Mouse (Mus musculus) spleen, adult 2 months (tissue): ENCODE data around the gene Cfap97d1. TPM values are rescaled to one million over a fixed set of nuclear protein-coding genes. Genes with fewer than 3 reads are reported as not detected.

Experiments used
- DNase-seq, 2 experiments: peaks; one replicate each; pipeline versions ENCODE4 v3.0.0 to v3.0.0-alpha.2; 2012 to 2021; ENCODE audit warnings: low spot score in 2 of 2, low read depth in 1 of 2
- H3K27ac ChIP-seq: fragments of 200-500 bp; 2 replicates; pipeline ENCODE4 v1.5.1; 2012; ENCODE audit warnings: low read length, inconsistent platforms; ENCODE audit not compliant: insufficient read depth
- H3K27me3 ChIP-seq: fragments of 200-500 bp; 2 replicates; pipeline ENCODE4 v1.6.1; 2012; ENCODE audit warnings: mild to moderate bottlenecking, moderate library complexity, low read length, inconsistent platforms; ENCODE audit not compliant: control insufficient read depth, insufficient read depth
- H3K36me3 ChIP-seq: fragments of 200-500 bp; 2 replicates; pipeline ENCODE4 v1.6.1; 2012; ENCODE audit warnings: mild to moderate bottlenecking, low read length, inconsistent platforms; ENCODE audit not compliant: control insufficient read depth, insufficient read depth
- H3K4me1 ChIP-seq: fragments of 200-500 bp; 2 replicates; pipeline ENCODE4 v1.6.1; 2011; ENCODE audit warnings: inconsistent platforms; ENCODE audit not compliant: control insufficient read depth, insufficient read depth, insufficient read length
- H3K4me3 ChIP-seq: fragments of 200-500 bp; 2 replicates; pipeline ENCODE4 v1.5.1; 2011; ENCODE audit warnings: mild to moderate bottlenecking, inconsistent platforms; ENCODE audit not compliant: insufficient read depth, insufficient read length; ENCODE audit errors: extremely low read depth
- CTCF ChIP-seq: fragments of 200-500 bp; IDR thresholded peaks from 2 replicates; pipeline ENCODE4 v1.5.1; 2011; ENCODE audit warnings: mild to moderate bottlenecking, inconsistent platforms; ENCODE audit not compliant: insufficient read depth, insufficient read length, insufficient replicate concordance; ENCODE audit errors: extremely low read depth
- POLR2A ChIP-seq: fragments of 200-500 bp; IDR thresholded peaks from 2 replicates; pipeline ENCODE4 v1.6.1; 2011; ENCODE audit warnings: low read depth, low read length, inconsistent platforms
- WGBS: fragments of 180-500 bp; shearing (Covaris S2); methylation state at CpG from one replicate; pipeline ENCODE4 v1.1.7; 2018; 5-methylcytosine and 5-hydroxymethylcytosine counted together
- polyA plus RNA-seq: library from polyadenylated mRNA; depleted of rRNA; stranded (reverse); fragments of >200 nt; gene quantifications from 2 replicates; pipeline ENCODE4 v1.2.3, GENCODE M21; 2012

Cfap97d1 gene
- polyA plus RNA-seq, 1 experiment = not detected

- no peaks in the 10 kb centered on the region for H3K27me3 ChIP-seq
- WGBS = 94% methylated on average over 8 of the region's 8 CpGs
- H3K27ac ChIP-seq = no peak overlapping the region
These were observed 20.2 kb downstream of the Cfap97d1 start for GRCm38 (mm10) chr11:102004251-102004650.

DNA sequence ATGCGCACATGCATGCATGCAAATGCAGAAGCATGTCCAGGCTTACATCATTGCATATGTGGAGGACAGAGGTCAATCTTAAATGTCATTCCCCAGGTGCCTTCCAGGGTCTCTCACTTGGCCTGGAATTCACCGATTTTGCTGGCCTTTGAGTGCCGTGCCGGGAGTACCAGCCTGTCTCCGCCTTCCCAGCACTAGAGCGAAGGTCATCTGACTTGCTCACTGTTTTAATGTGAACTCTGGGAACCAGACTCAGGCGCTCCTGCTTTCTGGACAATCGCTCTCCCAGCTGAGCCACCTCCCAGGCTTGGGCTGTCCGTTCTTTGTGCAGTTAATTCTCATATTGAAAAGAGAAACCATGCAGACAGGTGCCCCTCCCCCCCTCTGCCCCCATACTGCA, 22.2 kb downstream of the Cfap97d1 start:
- Histone ChIP-seq H3K36me3 (no peaks in the 10 kb centered on the region), H3K27me3 (no peaks in the 10 kb centered on the region), H3K4me1 (no peaks in the 10 kb centered on the region), H3K4me3 (no peak overlapping the region), H3K27ac (no peak overlapping the region)
- no peak for TF ChIP-seq CTCF
- no peak for TF ChIP-seq POLR2A
- no peak for DNase-seq
- 90% methylated on average over 9 of the region's 9 CpGs for WGBS

More at GRCm38 (mm10) chr11:102004251-102004650, 20.2 kb downstream of the Cfap97d1 start:
- H3K4me3 ChIP-seq = no peak overlapping the region
- DNase-seq = no peak
- no peak for TF ChIP-seq POLR2A
- H3K36me3 ChIP-seq = no peaks in the 10 kb centered on the region
- H3K4me1 ChIP-seq = no peaks in the 10 kb centered on the region

GRCm38 (mm10) chr11:102006688-102007087, 22.6 kb downstream of the Cfap97d1 start:
- H3K36me3 ChIP-seq = no peaks in the 10 kb centered on the region
- H3K27me3 ChIP-seq = no peaks in the 10 kb centered on the region
- H3K4me1 ChIP-seq = no peaks in the 10 kb centered on the region
- DNase-seq = no peak
- H3K27ac ChIP-seq = no peak overlapping the region
- WGBS = 88% methylated on average over 5 of the region's 5 CpGs
- no peak overlapping the region for H3K4me3 ChIP-seq
- TF ChIP-seq POLR2A (no peak), CTCF (no peak)

DNA sequence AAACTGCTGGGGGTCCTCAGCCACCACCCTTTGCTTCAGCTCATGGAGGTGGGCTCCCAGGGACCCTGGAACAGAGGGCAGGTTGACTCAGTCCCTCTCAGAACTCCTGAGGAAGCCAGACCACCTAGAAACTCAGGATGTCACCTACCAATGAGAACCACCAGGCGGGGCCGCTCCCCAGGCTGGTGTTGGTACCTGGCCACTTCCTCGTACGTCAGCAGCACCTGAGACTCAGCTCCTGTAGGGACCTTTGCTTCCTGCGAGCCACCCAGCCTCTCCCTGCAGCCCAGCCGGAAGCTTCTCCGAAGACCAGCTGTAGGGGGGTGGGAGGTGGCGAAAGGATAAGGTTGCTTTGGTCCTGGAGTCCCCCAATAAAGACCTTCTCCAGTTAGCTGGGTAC, 24.3 kb downstream of the Cfap97d1 start:
- DNase-seq = no peak
- no peaks in the 10 kb centered on the region for H3K27me3 ChIP-seq
- TF ChIP-seq POLR2A (no peak), CTCF (no peak)
- no peaks in the 10 kb centered on the region for H3K36me3 ChIP-seq
- no peak overlapping the region for H3K4me3 ChIP-seq
- no peaks in the 10 kb centered on the region for H3K4me1 ChIP-seq
- H3K27ac ChIP-seq = no peak overlapping the region
- WGBS = 85% methylated on average over 8 of the region's 8 CpGs

DNA sequence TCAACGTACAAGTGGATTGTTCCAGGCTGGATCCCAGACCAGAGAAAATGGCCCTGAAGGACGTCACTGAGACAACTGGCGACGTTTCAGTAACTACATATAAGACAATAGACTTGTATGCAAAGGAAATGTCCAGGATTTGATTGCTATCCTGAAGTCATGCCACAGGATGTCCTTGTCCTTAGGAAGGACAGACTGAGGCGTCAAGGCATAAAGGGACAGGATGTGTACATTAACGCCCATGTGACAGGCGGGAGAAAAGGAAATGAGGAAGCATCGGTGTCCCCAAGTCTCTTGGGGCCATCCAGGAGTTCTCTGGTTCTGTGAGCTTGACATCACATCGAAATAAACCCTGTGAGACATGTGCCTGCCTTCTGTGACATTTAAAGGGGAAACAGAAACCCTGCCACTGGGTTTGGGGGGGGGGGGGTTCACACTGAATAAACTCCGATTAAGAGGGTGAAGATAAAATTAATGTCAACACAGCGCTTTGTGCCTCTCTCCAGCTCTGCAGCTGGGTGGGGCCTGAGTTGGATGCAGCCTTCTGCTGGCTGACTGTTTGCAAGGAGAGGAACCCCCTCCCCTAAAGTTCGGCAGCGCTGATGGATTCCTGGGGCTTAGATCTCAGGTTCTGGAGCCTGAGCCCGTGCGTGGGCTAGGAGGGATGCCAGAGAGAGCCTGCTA, 25.0 kb downstream of the Cfap97d1 start:
- WGBS = 62% methylated on average over 15 of the region's 15 CpGs
- no peaks in the 10 kb centered on the region for H3K27me3 ChIP-seq

DNA sequence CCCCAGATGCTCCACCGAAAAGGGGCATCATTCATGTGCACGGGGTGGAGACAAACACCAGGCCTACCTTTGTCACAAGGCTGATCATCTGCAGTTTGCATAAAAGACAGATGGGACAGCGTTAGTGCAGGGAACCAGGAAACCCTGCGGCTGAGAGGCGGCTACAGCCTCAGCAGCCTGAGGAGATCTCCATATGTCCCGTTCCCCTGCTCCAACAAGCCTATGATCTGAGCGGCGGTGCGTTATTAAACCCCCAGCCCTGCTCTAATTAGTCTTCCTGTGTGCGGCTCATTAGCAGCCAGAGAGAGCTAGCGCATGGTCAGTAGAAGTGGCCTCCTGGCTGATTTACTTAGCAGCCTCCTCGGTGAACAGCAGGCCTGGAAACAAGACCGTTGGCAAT, 26.1 kb downstream of the Cfap97d1 start:
- no peak for TF ChIP-seq CTCF
- TF ChIP-seq POLR2A = no peak
- WGBS = 90% methylated on average over 13 of the region's 13 CpGs
- H3K4me1 ChIP-seq = no peaks in the 10 kb centered on the region
- no peaks in the 10 kb centered on the region for H3K27me3 ChIP-seq
- H3K27ac ChIP-seq = no peak overlapping the region
- DNase-seq = no peak
- no peaks in the 10 kb centered on the region for H3K36me3 ChIP-seq
- no peak overlapping the region for H3K4me3 ChIP-seq

More for the DNA sequence above, 25.0 kb downstream of the Cfap97d1 start:
- Histone ChIP-seq H3K4me3 (no peak overlapping the region), H3K4me1 (no peaks in the 10 kb centered on the region), H3K27ac (no peak overlapping the region), H3K36me3 (no peaks in the 10 kb centered on the region)
- DNase-seq = no peak
- no peak for TF ChIP-seq POLR2A
- TF ChIP-seq CTCF = no peak

- no peak for DNase-seq
- H3K27ac ChIP-seq = no peak overlapping the region
- TF ChIP-seq CTCF (no peak), POLR2A (no peak)
- H3K4me3 ChIP-seq = no peak overlapping the region
- peaks cover 4% of the 10 kb centered on the region; the same call in 1 of the 2 replicates for H3K4me1 ChIP-seq
- H3K36me3 ChIP-seq = no peaks in the 10 kb centered on the region
- WGBS = 84% methylated on average over 8 of the region's 8 CpGs
- no peaks in the 10 kb centered on the region for H3K27me3 ChIP-seq
These were observed 27.4 kb downstream of the Cfap97d1 start for GRCm38 (mm10) chr11:102011510-102011909.
